Comparison of ENCODE assay signal across 10 mouse cellular contexts in genomic region chr11:98339071-98339501, GRCm38 (mm10). TPM values are rescaled to one million over a fixed set of nuclear protein-coding genes. Genes with fewer than 3 reads are reported as not detected.
DNase-seq lines count a peak whose midpoint lies in the region; ATAC-seq and TF ChIP-seq lines count a peak whose summit lies in the region.
"Had no signal": no experiment of that assay in that cellular context is flagged by ENCODE, and none has a peak within 500 bp of the region (broad histone marks: within the 10 kb centered on the region; RNA-seq: fewer than 3 reads in every experiment).

No protein-coding gene starts in this region.

- H3K36me3 ChIP-seq in heart, embryonic 13.5 days: no peaks in the 10 kb centered on the region
- no peaks in the 10 kb centered on the region for H3K36me3 ChIP-seq in hindbrain, embryonic 11.5 days (ENCODE audit: control insufficient read depth, insufficient read depth, low read length)
- no peaks in the 10 kb centered on the region for H3K36me3 ChIP-seq in midbrain, embryonic 10.5 days

- DNase-seq in heart, adult 8-10 months (ENCODE audit: low spot score): no peak
- DNase-seq in hindbrain, embryonic 11.5 days (ENCODE audit: low spot score): peak; percentile 53
- no peak for DNase-seq in midbrain, embryonic 10.5 days (ENCODE audit: low spot score)
- DNase-seq in adipocyte (ENCODE audit: low spot score): no peak
- DNase-seq in embryo, embryonic 10 days (ENCODE audit: low spot score): no peak
- DNase-seq in spleen, postnatal 36 days (ENCODE audit: low spot score in 2 of 2): no peak

- WGBS in heart, embryonic 13.5 days: under 1% methylated on average over 19 of the region's 19 CpGs
- under 1% methylated on average over 18 of the region's 19 CpGs for WGBS in hindbrain, embryonic 11.5 days
- under 1% methylated on average over 19 of the region's 19 CpGs for WGBS in midbrain, embryonic 10.5 days

- H3K27me3 ChIP-seq in heart, embryonic 13.5 days (replicated peaks): peaks cover 89% of the 10 kb centered on the region
- H3K27me3 ChIP-seq in hindbrain, embryonic 11.5 days (ENCODE audit: control insufficient read depth, insufficient read depth, low read length): peaks cover 85% of the 10 kb centered on the region
- H3K27me3 ChIP-seq in midbrain, embryonic 10.5 days (ENCODE audit: low read depth, poor library complexity, severe bottlenecking): peaks cover 100% of the 10 kb centered on the region

- peak overlapping the region; percentile 65 for H3K4me3 ChIP-seq in heart, embryonic 13.5 days
- peak overlapping the region; percentile 50 for H3K4me3 ChIP-seq in bone marrow macrophage, adult 2 months (ENCODE audit: insufficient read depth, low read length)
- peak overlapping the region; percentile 36 for H3K4me3 ChIP-seq in hindbrain, embryonic 11.5 days (ENCODE audit: low read depth, low read length)
- peak overlapping the region; percentile 57 for H3K4me3 ChIP-seq in midbrain, embryonic 10.5 days

- TF ChIP-seq POLR2A in bone marrow macrophage, adult 2 months (IDR thresholded peaks at IDR 0.05; ENCODE audit: borderline replicate concordance, low read depth, low read length): no peak

- ATAC-seq in heart, embryonic 13.5 days (ENCODE audit: extremely low read depth, insufficient number of reproducible peaks, low FRiP score, low TSS enrichment): no peak
- ATAC-seq in hindbrain, embryonic 11.5 days (ENCODE audit: low FRiP score): no peak

- TF ChIP-seq CTCF in bone marrow macrophage, adult 2 months (IDR thresholded peaks at IDR 0.05; ENCODE audit: low read depth, low read length): no peak

- peak overlapping the region; percentile 96 for H3K4me2 ChIP-seq in heart, embryonic 13.5 days
- H3K4me2 ChIP-seq in hindbrain, embryonic 11.5 days (replicated peaks; ENCODE audit: low read depth, low read length): peak overlapping the region; percentile 78

- H3K9ac ChIP-seq in heart, embryonic 13.5 days: peak overlapping the region; percentile 81
- H3K9ac ChIP-seq in hindbrain, embryonic 11.5 days (ENCODE audit: low read depth, low read length): peak overlapping the region; percentile 44; the same call in 1 of the 2 replicates

- H3K4me1 ChIP-seq in heart, embryonic 13.5 days: peaks cover 31% of the 10 kb centered on the region
- H3K4me1 ChIP-seq in bone marrow macrophage, adult 2 months (ENCODE audit: control insufficient read depth, insufficient read depth, low read length): no peaks in the 10 kb centered on the region
- H3K4me1 ChIP-seq in hindbrain, embryonic 11.5 days (replicated peaks; ENCODE audit: control insufficient read depth, insufficient read depth, low read length): peaks cover 9% of the 10 kb centered on the region
- peaks cover 33% of the 10 kb centered on the region for H3K4me1 ChIP-seq in midbrain, embryonic 10.5 days

- H3K27ac ChIP-seq in heart, embryonic 13.5 days (replicated peaks): no peak overlapping the region
- no peak overlapping the region for H3K27ac ChIP-seq in bone marrow macrophage, adult 2 months (ENCODE audit: insufficient read depth, low read depth, low read length)
- H3K27ac ChIP-seq in hindbrain, embryonic 11.5 days (ENCODE audit: low read depth, low read length): no peak overlapping the region
- H3K27ac ChIP-seq in midbrain, embryonic 10.5 days (replicated peaks): no peak overlapping the region

- H3K9me3 ChIP-seq in heart, embryonic 13.5 days: no peaks in the 10 kb centered on the region
- no peaks in the 10 kb centered on the region for H3K9me3 ChIP-seq in hindbrain, embryonic 11.5 days (ENCODE audit: control insufficient read depth, low read length)
- H3K9me3 ChIP-seq in midbrain, embryonic 10.5 days (replicated peaks): no peaks in the 10 kb centered on the region

RNA-seq across cellular contexts. Expression of gene Ppp1r1b, which starts 9.1 kb away (rescaled TPM):
- 40.5 and 51.7 TPM in 2 replicates for polyA plus RNA-seq in heart, embryonic 13.5 days (2015; fragmentation: Nextera tagmentation; extraction: Ambion mirVana)
- total RNA-seq in heart, adult 8-10 months (2022): 10 to 100 TPM in 2 of 4 experiments, 1 to 10 TPM in 2; 4.0 to 11.3 (median 7.1) TPM
- polyA plus RNA-seq in bone marrow macrophage, adult 2 months (2012; ENCODE audit: insufficient read depth, insufficient read length, missing spikeins): not detected in 2 replicates
- 0.29 and 0.70 TPM in 2 replicates for polyA plus RNA-seq in hindbrain, embryonic 11.5 days (2014; fragmentation: Nextera tagmentation; extraction: Ambion mirVana)
- polyA plus RNA-seq in midbrain, embryonic 10.5 days (2016; fragmentation: Nextera tagmentation; extraction: Ambion mirVana): 1.0 and 1.6 TPM in 2 replicates

RNA-seq across cellular contexts. Expression of gene Neurod2, which starts 9.6 kb away (rescaled TPM):
- 0.04 TPM in 1 of 2 replicates, not detected in the other for polyA plus RNA-seq in heart, embryonic 13.5 days (2015; fragmentation: Nextera tagmentation; extraction: Ambion mirVana)
- not detected for total RNA-seq in heart, adult 8-10 months (2022)
- not detected in 2 replicates for polyA plus RNA-seq in bone marrow macrophage, adult 2 months (2012; ENCODE audit: insufficient read depth, insufficient read length, missing spikeins)
- polyA plus RNA-seq in hindbrain, embryonic 11.5 days (2014; fragmentation: Nextera tagmentation; extraction: Ambion mirVana): 0.27 and 0.36 TPM in 2 replicates
- polyA plus RNA-seq in midbrain, embryonic 10.5 days (2016; fragmentation: Nextera tagmentation; extraction: Ambion mirVana): 0.05 and 0.09 TPM in 2 replicates
- total RNA-seq: MEL had no signal
- polyA plus RNA-seq: large intestine, adult 2 months had no signal

RNA-seq across cellular contexts. Expression of gene Stard3, which starts 19.1 kb away (rescaled TPM):
- 37.2 and 43.4 TPM in 2 replicates for polyA plus RNA-seq in heart, embryonic 13.5 days (2015; fragmentation: Nextera tagmentation; extraction: Ambion mirVana)
- 10 to 100 TPM; 17.2 to 28.8 (median 23.7) TPM for total RNA-seq in heart, adult 8-10 months (2022)
- polyA plus RNA-seq in bone marrow macrophage, adult 2 months (2012; ENCODE audit: insufficient read depth, insufficient read length, missing spikeins): 62.3 and 63.7 TPM in 2 replicates
- polyA plus RNA-seq in hindbrain, embryonic 11.5 days (2014; fragmentation: Nextera tagmentation; extraction: Ambion mirVana): 40.1 and 43.2 TPM in 2 replicates
- 54.5 and 55.6 TPM in 2 replicates for polyA plus RNA-seq in midbrain, embryonic 10.5 days (2016; fragmentation: Nextera tagmentation; extraction: Ambion mirVana)

RNA-seq across cellular contexts. Expression of gene Tcap, which starts 44.5 kb away (rescaled TPM):
- polyA plus RNA-seq in heart, embryonic 13.5 days (2015; fragmentation: Nextera tagmentation; extraction: Ambion mirVana): 159 and 184 TPM in 2 replicates
- 1,000 to 10,000 TPM; 2,176 to 4,520 (median 3,450) TPM for total RNA-seq in heart, adult 8-10 months (2022)
- not detected in 2 replicates for polyA plus RNA-seq in bone marrow macrophage, adult 2 months (2012; ENCODE audit: insufficient read depth, insufficient read length, missing spikeins)
- polyA plus RNA-seq in hindbrain, embryonic 11.5 days (2014; fragmentation: Nextera tagmentation; extraction: Ambion mirVana): 0.53 and 0.54 TPM in 2 replicates
- polyA plus RNA-seq in midbrain, embryonic 10.5 days (2016; fragmentation: Nextera tagmentation; extraction: Ambion mirVana): 0.19 TPM in 1 of 2 replicates, not detected in the other
- total RNA-seq: MEL had no signal

RNA-seq across cellular contexts. Expression of gene Pnmt, which starts 47.2 kb away (rescaled TPM):
- 1.3 and 1.5 TPM in 2 replicates for polyA plus RNA-seq in heart, embryonic 13.5 days (2015; fragmentation: Nextera tagmentation; extraction: Ambion mirVana)
- 1 to 10 TPM in 3 of 4 experiments, not detected in 1; 1.2 to 1.6 (median 1.4) TPM for total RNA-seq in heart, adult 8-10 months (2022)
- polyA plus RNA-seq in bone marrow macrophage, adult 2 months (2012; ENCODE audit: insufficient read depth, insufficient read length, missing spikeins): not detected in 2 replicates
- 0.54 and 0.93 TPM in 2 replicates for polyA plus RNA-seq in hindbrain, embryonic 11.5 days (2014; fragmentation: Nextera tagmentation; extraction: Ambion mirVana)
- polyA plus RNA-seq in midbrain, embryonic 10.5 days (2016; fragmentation: Nextera tagmentation; extraction: Ambion mirVana): not detected in 2 replicates
- total RNA-seq: MEL had no signal
- polyA plus RNA-seq: large intestine, adult 2 months had no signal

Comparison
In these comparisons a context has a peak if more than half of its experiments do, and no peak if none do; other contexts are left out.
1. RNA of gene Ppp1r1b, which starts 9.1 kb away (polyA plus RNA-seq): 40.5 to 51.7 TPM in heart, embryonic 13.5 days; 1.0 to 1.6 TPM in midbrain, embryonic 10.5 days, 0.29 to 0.70 TPM in hindbrain, embryonic 11.5 days and not detected in bone marrow macrophage, adult 2 months; every median in the first group is over 10 times any median in the second.
2. Peak in every context shown above with its lines, with median percentiles within 50 percentile points of each other: H3K4me3 ChIP-seq.